8 mouse cellular contexts compared by ENCODE assay signal in the genomic region with DNA sequence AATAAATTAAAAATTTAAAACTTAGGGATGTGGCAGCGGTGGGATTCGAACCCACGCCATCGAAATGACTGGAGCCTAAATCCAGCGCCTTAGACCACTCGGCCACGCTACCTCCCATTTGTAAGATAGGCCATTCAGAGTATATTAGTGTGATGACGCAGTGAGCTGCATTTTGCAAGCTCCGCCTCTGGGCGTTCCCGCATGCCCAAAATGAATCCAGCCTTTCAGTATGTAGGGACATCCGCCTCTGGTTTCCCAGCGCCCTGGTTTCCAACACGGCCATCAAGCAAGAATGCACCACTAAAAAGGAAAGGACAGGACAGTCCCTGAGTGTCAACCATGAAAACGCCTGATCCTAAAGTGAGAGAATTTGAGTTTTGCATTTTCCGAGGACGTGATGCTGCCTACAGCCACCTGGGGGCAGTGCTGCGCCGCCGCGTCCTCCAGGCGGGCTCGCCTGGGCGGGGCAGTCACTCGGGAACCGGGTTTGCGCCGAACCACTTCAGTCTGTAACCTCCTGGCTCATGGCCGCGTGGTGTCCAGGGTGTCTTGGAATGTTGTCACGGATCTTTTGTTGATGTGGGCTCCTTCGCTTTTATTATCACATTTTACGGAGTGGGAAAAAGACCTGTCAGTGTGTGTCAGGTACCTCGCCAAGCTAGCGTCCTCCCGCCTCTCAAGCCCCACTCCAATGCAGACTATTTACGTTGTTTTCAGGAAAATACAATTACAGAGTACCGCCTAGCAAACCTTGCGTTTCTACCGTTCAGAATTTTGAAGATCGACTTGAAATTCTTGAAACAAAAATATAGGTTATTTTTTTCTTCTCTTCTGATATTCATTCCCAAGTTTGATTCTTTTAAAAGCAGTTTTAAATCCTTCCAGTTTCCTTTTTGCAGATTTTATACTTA. TPM values are rescaled to one million over a fixed set of nuclear protein-coding genes. Genes with fewer than 3 reads are reported as not detected.
A peak's percentile ranks its signal among the peaks of the same experiment; 100 is the strongest.
DNase-seq lines count a peak whose midpoint lies in the region; ATAC-seq and TF ChIP-seq lines count a peak whose summit lies in the region.

No protein-coding gene starts in this region.

- TF ChIP-seq POLR2A in cortical plate, adult 2 months (IDR thresholded peaks at IDR 0.05; ENCODE audit: extremely low read depth, insufficient read depth, low read length) = peak; percentile 48; the same call in 1 of the 2 replicates

- peak overlapping the region; percentile 50 for H3K4me3 ChIP-seq in cortical plate, adult 2 months (ENCODE audit: insufficient read depth, low read length)

- peak; percentile 92 for DNase-seq in adipocyte (ENCODE audit: low spot score)
- peak; percentile 87 to 89 for DNase-seq in gastrocnemius, adult 8-10 months (ENCODE audit: low spot score in 2 of 2)
- peak; percentile 98 for DNase-seq in hindlimb bud, embryonic 11.5 days (ENCODE audit: extremely low spot score, low read depth, low spot score)
- peak; percentile 87 to 99 for DNase-seq in left cerebral cortex, adult 8-10 months (ENCODE audit: low spot score in 2 of 2)
- peak; percentile 94 for DNase-seq in right cerebral cortex, adult 18-20 months
- DNase-seq in urinary bladder, adult 2 months (ENCODE audit: low spot score) = peak; percentile 96

- ATAC-seq in megakaryocyte, adult 5-6 weeks (ENCODE audit: poor library complexity, severe bottlenecking) = peak; percentile 67

- H3K27ac ChIP-seq in cortical plate, adult 2 months (ENCODE audit: insufficient read depth, low read length) = no peak overlapping the region

- H3K4me1 ChIP-seq in cortical plate, adult 2 months (ENCODE audit: control insufficient read depth, insufficient read depth, low read length) = 0 out of 2 replicates have a peak, but pooled peaks cover 2% of the 10 kb centered on the region

- peak; percentile 88 for TF ChIP-seq CTCF in cortical plate, adult 2 months (IDR thresholded peaks at IDR 0.05; ENCODE audit: extremely low read depth, insufficient read depth, low read length)

RNA-seq across cellular contexts. Expression of a gene that starts 6.9 kb away (rescaled TPM):
- polyA plus RNA-seq in cortical plate, adult 2 months (2012; rRNA removed) = 33.8 and 36.2 TPM in 2 replicates
- 10 to 100 TPM; 60.0 to 79.0 (median 75.1) TPM for total RNA-seq in gastrocnemius, adult 8-10 months (2022)
- 10 to 100 TPM; 28.3 to 36.3 (median 35.3) TPM for total RNA-seq in left cerebral cortex, adult 8-10 months (2022)
- 7.5 and 11.1 TPM in 2 replicates for total RNA-seq in megakaryocyte, adult 5-6 weeks (2015)
- 23.5 and 26.1 TPM in 2 replicates for total RNA-seq in megakaryocyte, adult 5-6 weeks (2017)
- 94.4 TPM in 2 replicates for polyA plus RNA-seq in urinary bladder, adult 2 months (2012; rRNA removed)

RNA-seq across cellular contexts. Expression of a gene that starts 23.5 kb away (rescaled TPM):
- polyA plus RNA-seq in cortical plate, adult 2 months (2012; rRNA removed) = not detected in 2 replicates
- total RNA-seq in gastrocnemius, adult 8-10 months (2022) = under 1 TPM in 3 of 4 experiments, not detected in 1; 0.21 to 0.38 (median 0.27) TPM
- total RNA-seq in left cerebral cortex, adult 8-10 months (2022) = under 1 TPM in 1 of 4 experiments, not detected in 3; 0.30 TPM
- total RNA-seq in megakaryocyte, adult 5-6 weeks (2015) = not detected in 2 replicates
- not detected in 2 replicates for total RNA-seq in megakaryocyte, adult 5-6 weeks (2017)
- polyA plus RNA-seq in urinary bladder, adult 2 months (2012; rRNA removed) = 0.06 TPM in 1 of 2 replicates, not detected in the other
